Mouse (Mus musculus) midbrain, embryonic 15.5 days (tissue): ENCODE results near the gene Gls. TPM values are rescaled to one million over a fixed set of nuclear protein-coding genes. Genes with fewer than 3 reads are reported as not detected.
A peak's percentile ranks its signal among the peaks of the same experiment; 100 is the strongest.

Experiments used
- ATAC-seq: fragments of 200-750 bp; cut with Nextera tagmentation; replicated peaks from 2 replicates; pipeline ENCODE4 v1.8.0; 2017; ENCODE audit warnings: moderate TSS enrichment
- H3K27ac ChIP-seq: fragments of 300-500 bp; sonication (generic); 2 replicates; pipeline ENCODE4 v1.5.1; 2015; ENCODE audit warnings: mild to moderate bottlenecking, inconsistent platforms
- H3K27me3 ChIP-seq: fragments of 300-500 bp; sonication (generic); replicated peaks from 2 replicates; pipeline ENCODE4 v1.6.1; 2015; ENCODE audit warnings: inconsistent platforms
- H3K36me3 ChIP-seq: fragments of 300-500 bp; sonication (generic); replicated peaks from 2 replicates; pipeline ENCODE4 v1.6.1; 2015; ENCODE audit warnings: inconsistent platforms
- H3K4me1 ChIP-seq: fragments of 300-500 bp; sonication (generic); 2 replicates; pipeline ENCODE4 v1.6.1; 2015; ENCODE audit warnings: inconsistent platforms
- H3K4me2 ChIP-seq: fragments of 300-500 bp; sonication (generic); 2 replicates; pipeline ENCODE4 v1.6.1; 2015; ENCODE audit warnings: inconsistent platforms, mild to moderate bottlenecking, moderate library complexity
- H3K4me3 ChIP-seq: fragments of 300-500 bp; sonication (generic); 2 replicates; pipeline ENCODE4 v1.5.1; 2015; ENCODE audit warnings: mild to moderate bottlenecking, inconsistent platforms
- H3K9ac ChIP-seq: fragments of 300-500 bp; sonication (generic); 2 replicates; pipeline ENCODE4 v1.6.1; 2015; ENCODE audit warnings: mild to moderate bottlenecking, inconsistent platforms
- H3K9me3 ChIP-seq: fragments of 300-500 bp; sonication (generic); 2 replicates; pipeline ENCODE4 v1.6.1; 2016; ENCODE audit warnings: inconsistent platforms
- WGBS: fragments of 180-500 bp; shearing (Covaris S2); methylation state at CpG from one replicate; pipeline ENCODE4 v1.1.7; 2015; ENCODE audit warnings: mixed read lengths; 5-methylcytosine and 5-hydroxymethylcytosine counted together
- polyA plus RNA-seq: library from polyadenylated mRNA; unstranded; fragments of >200 nt; fragmentation: Nextera tagmentation; extraction: Ambion mirVana; gene quantifications from 2 replicates; pipeline ENCODE4 v1.2.1, GENCODE M21; 2015

Gene Gls
- 35.7 and 38.9 TPM in 2 replicates for polyA plus RNA-seq

- Histone ChIP-seq H3K4me3 (peak within 1 kb of the TSS; percentile 87), H3K9ac (peak within 1 kb of the TSS; percentile 95), H3K36me3 (no peaks in the 10 kb centered on the region), H3K9me3 (no peaks in the 10 kb centered on the region), H3K27ac (peak within 1 kb of the TSS; percentile 98), H3K27me3 (no peaks in the 10 kb centered on the region; the same call in 1 of the 2 replicates), H3K4me2 (peak within 1 kb of the TSS; percentile 81), H3K4me1 (peaks cover 20% of the 10 kb centered on the region)
- peak; percentile 99 for ATAC-seq
- under 1% methylated on average over 46 of the region's 46 CpGs for WGBS
Measured at GRCm38 (mm10) chr1:52233143-52233713, at the start of gene Gls. TSS of gene Gls (minus strand) at chr1:52233232.

- 52% methylated on average over 7 of the region's 7 CpGs for WGBS
- H3K9me3 ChIP-seq = no peaks in the 10 kb centered on the region
- no peaks in the 10 kb centered on the region for H3K36me3 ChIP-seq
- H3K4me2 ChIP-seq = no peak overlapping the region
- H3K9ac ChIP-seq = no peak overlapping the region
- H3K4me3 ChIP-seq = no peak overlapping the region
- H3K27ac ChIP-seq = no peak overlapping the region
- H3K4me1 ChIP-seq = peaks cover 4% of the 10 kb centered on the region; the same call in 1 of the 2 replicates
- no peaks in the 10 kb centered on the region for H3K27me3 ChIP-seq
- ATAC-seq = no peak
Measured at GRCm38 (mm10) chr1:52279831-52280595, 47.0 kb upstream of the Gls start.

- Histone ChIP-seq H3K27me3 (no peaks in the 10 kb centered on the region), H3K9me3 (no peaks in the 10 kb centered on the region), H3K4me3 (no peak overlapping the region), H3K9ac (no peak overlapping the region), H3K4me1 (peaks cover 4% of the 10 kb centered on the region; the same call in 1 of the 2 replicates), H3K36me3 (no peaks in the 10 kb centered on the region), H3K4me2 (no peak overlapping the region), H3K27ac (no peak overlapping the region)
- no peak for ATAC-seq
- WGBS = 57% methylated on average over 3 of the region's 3 CpGs
Measured at GRCm38 (mm10) chr1:52279331-52279730, 46.3 kb upstream of the Gls start.

GRCm38 (mm10) chr1:52278073-52278472 is 45.0 kb upstream of the Gls start:
- no peak for ATAC-seq
- Histone ChIP-seq H3K4me3 (no peak overlapping the region), H3K9ac (no peak overlapping the region), H3K27me3 (no peaks in the 10 kb centered on the region), H3K4me1 (peaks cover 4% of the 10 kb centered on the region; the same call in 1 of the 2 replicates), H3K4me2 (no peak overlapping the region), H3K36me3 (no peaks in the 10 kb centered on the region), H3K9me3 (no peaks in the 10 kb centered on the region), H3K27ac (no peak overlapping the region)
- 79% methylated on average over 6 of the region's 6 CpGs for WGBS

GRCm38 (mm10) chr1:52274210-52274609 is 41.2 kb upstream of the Gls start:
- H3K9me3 ChIP-seq = no peaks in the 10 kb centered on the region
- no peak overlapping the region for H3K27ac ChIP-seq
- no peak overlapping the region for H3K9ac ChIP-seq
- H3K36me3 ChIP-seq = no peaks in the 10 kb centered on the region
- no peaks in the 10 kb centered on the region for H3K27me3 ChIP-seq
- H3K4me2 ChIP-seq = no peak overlapping the region
- ATAC-seq = no peak
- H3K4me1 ChIP-seq = no peaks in the 10 kb centered on the region
- WGBS = 77% methylated on average over 3 of the region's 3 CpGs
- H3K4me3 ChIP-seq = no peak overlapping the region

GRCm38 (mm10) chr1:52272018-52272678 is 39.1 kb upstream of the Gls start:
- no peak overlapping the region for H3K4me3 ChIP-seq
- no peaks in the 10 kb centered on the region for H3K36me3 ChIP-seq
- 80% methylated on average over 5 of the region's 5 CpGs for WGBS
- H3K4me2 ChIP-seq = no peak overlapping the region
- no peak overlapping the region for H3K27ac ChIP-seq
- no peak for ATAC-seq
- no peak overlapping the region for H3K9ac ChIP-seq
- H3K9me3 ChIP-seq = no peaks in the 10 kb centered on the region
- H3K4me1 ChIP-seq = no peaks in the 10 kb centered on the region
- H3K27me3 ChIP-seq = no peaks in the 10 kb centered on the region

- Histone ChIP-seq H3K4me2 (no peak overlapping the region), H3K9me3 (no peaks in the 10 kb centered on the region), H3K4me1 (no peaks in the 10 kb centered on the region), H3K9ac (no peak overlapping the region), H3K4me3 (no peak overlapping the region), H3K27ac (no peak overlapping the region), H3K27me3 (no peaks in the 10 kb centered on the region), H3K36me3 (no peaks in the 10 kb centered on the region)
- whole genome bisulfite sequencing = 80% methylated on average over 9 of the region's 9 CpGs
- ATAC-seq = no peak
Measured at GRCm38 (mm10) chr1:52270354-52270753, 37.3 kb upstream of the Gls start.

GRCm38 (mm10) chr1:52269596-52269995 is 36.6 kb upstream of the Gls start:
- H3K9me3 ChIP-seq = no peaks in the 10 kb centered on the region
- no peak overlapping the region for H3K9ac ChIP-seq
- 88% methylated on average over 4 of the region's 4 CpGs for WGBS
- H3K36me3 ChIP-seq = no peaks in the 10 kb centered on the region
- H3K27ac ChIP-seq = no peak overlapping the region
- ATAC-seq = no peak
- H3K27me3 ChIP-seq = no peaks in the 10 kb centered on the region
- H3K4me3 ChIP-seq = no peak overlapping the region
- no peak overlapping the region for H3K4me2 ChIP-seq
- H3K4me1 ChIP-seq = no peaks in the 10 kb centered on the region

GRCm38 (mm10) chr1:52268006-52268405 is 35.0 kb upstream of the Gls start:
- Histone ChIP-seq H3K9ac (no peak overlapping the region), H3K27ac (no peak overlapping the region)
- WGBS = 91% methylated on average over 6 of the region's 6 CpGs

GRCm38 (mm10) chr1:52267606-52268005 is 34.6 kb upstream of the Gls start:
- no peak overlapping the region for H3K4me2 ChIP-seq
- H3K4me1 ChIP-seq = no peaks in the 10 kb centered on the region
- WGBS = 54% methylated on average over 3 of the region's 3 CpGs

More at GRCm38 (mm10) chr1:52268006-52268405, 35.0 kb upstream of the Gls start:
- no peak overlapping the region for H3K4me2 ChIP-seq
- ATAC-seq = no peak
- H3K4me1 ChIP-seq = no peaks in the 10 kb centered on the region
- no peaks in the 10 kb centered on the region for H3K27me3 ChIP-seq
- H3K36me3 ChIP-seq = no peaks in the 10 kb centered on the region
- H3K4me3 ChIP-seq = no peak overlapping the region
- H3K9me3 ChIP-seq = no peaks in the 10 kb centered on the region

GRCm38 (mm10) chr1:52265886-52266516 is 33.0 kb upstream of the Gls start:
- Histone ChIP-seq H3K4me3 (no peak overlapping the region), H3K9me3 (no peaks in the 10 kb centered on the region), H3K4me2 (no peak overlapping the region), H3K9ac (no peak overlapping the region), H3K36me3 (no peaks in the 10 kb centered on the region), H3K27ac (no peak overlapping the region), H3K4me1 (no peaks in the 10 kb centered on the region), H3K27me3 (no peaks in the 10 kb centered on the region)
- 74% methylated on average over 3 of the region's 3 CpGs for WGBS
- ATAC-seq = no peak

More at GRCm38 (mm10) chr1:52267606-52268005, 34.6 kb upstream of the Gls start:
- H3K36me3 ChIP-seq = no peaks in the 10 kb centered on the region
- no peaks in the 10 kb centered on the region for H3K27me3 ChIP-seq
- H3K27ac ChIP-seq = no peak overlapping the region
- H3K4me3 ChIP-seq = no peak overlapping the region
- ATAC-seq = no peak
- no peaks in the 10 kb centered on the region for H3K9me3 ChIP-seq
- no peak overlapping the region for H3K9ac ChIP-seq

GRCm38 (mm10) chr1:52264290-52264689 is 31.3 kb upstream of the Gls start:
- 76% methylated on average over 3 of the region's 3 CpGs for WGBS
- no peak for ATAC-seq
- no peak overlapping the region for H3K4me3 ChIP-seq

More at GRCm38 (mm10) chr1:52264290-52264689, 31.3 kb upstream of the Gls start:
- Histone ChIP-seq H3K4me2 (no peak overlapping the region), H3K27ac (no peak overlapping the region), H3K4me1 (no peaks in the 10 kb centered on the region), H3K36me3 (no peaks in the 10 kb centered on the region), H3K27me3 (no peaks in the 10 kb centered on the region), H3K9ac (no peak overlapping the region), H3K9me3 (no peaks in the 10 kb centered on the region)
